Mouse (Mus musculus) brain, embryonic 14.5 days (tissue): ENCODE data around the gene Eps15l1.

Experiments used
- CTCF ChIP-seq: fragments of 200-500 bp; IDR thresholded peaks from 2 replicates; pipeline ENCODE4 v1.5.1; 2012; ENCODE audit warnings: inconsistent platforms, mild to moderate bottlenecking, moderate library complexity, borderline replicate concordance; ENCODE audit not compliant: insufficient read depth, insufficient read length; ENCODE audit errors: extremely low read depth
- POLR2A ChIP-seq: fragments of 200-500 bp; IDR thresholded peaks from 2 replicates; pipeline ENCODE4 v1.6.1; 2012; ENCODE audit warnings: mild to moderate bottlenecking, inconsistent platforms, borderline replicate concordance; ENCODE audit not compliant: poor library complexity, insufficient read depth, insufficient read length, severe bottlenecking; ENCODE audit errors: extremely low read depth

DNA sequence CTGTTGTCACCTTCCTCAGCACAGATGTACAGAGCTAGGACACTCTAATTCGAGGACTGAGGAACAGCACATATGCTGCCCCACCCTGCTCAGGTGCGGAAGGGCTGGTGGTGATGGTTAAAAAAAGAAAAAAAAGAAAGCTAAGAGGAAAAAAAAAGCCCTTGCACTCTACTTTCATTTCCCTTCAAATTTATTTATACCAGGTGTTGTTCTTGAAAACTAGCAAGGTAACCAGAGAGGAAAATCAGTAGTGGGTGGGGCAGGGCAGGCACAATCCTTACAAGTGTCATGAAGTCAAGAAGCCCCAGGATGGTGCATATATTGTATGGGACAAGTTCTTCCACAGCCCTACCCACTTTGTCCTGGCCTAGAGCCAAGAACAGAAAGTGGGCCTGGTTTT lies 56.2 kb downstream of the Eps15l1 start:
- TF ChIP-seq CTCF = no peak
- TF ChIP-seq POLR2A = no peak
